Mouse (Mus musculus) limb, embryonic 15.5 days (tissue): ENCODE measurements around the gene Cltrn. TPM values are rescaled to one million over a fixed set of nuclear protein-coding genes. Genes with fewer than 3 reads are reported as not detected.

ENCODE experiments used
- ATAC-seq: fragments of 200-750 bp; cut with Nextera tagmentation; 2 replicates; pipeline ENCODE4 v1.8.0; 2017; ENCODE audit warnings: low read depth, moderate TSS enrichment; ENCODE audit not compliant: insufficient number of reproducible peaks, low FRiP score, low TSS enrichment
- H3K27ac ChIP-seq: fragments of 300-500 bp; sonication (generic); 2 replicates; pipeline ENCODE4 v1.5.1; 2015; ENCODE audit warnings: moderate library complexity, mild to moderate bottlenecking, inconsistent platforms
- H3K27me3 ChIP-seq: fragments of 300-500 bp; sonication (generic); 2 replicates; pipeline ENCODE4 v1.6.1; 2015; ENCODE audit warnings: inconsistent platforms
- H3K36me3 ChIP-seq: fragments of 300-500 bp; sonication (generic); 2 replicates; pipeline ENCODE4 v1.6.1; 2015; ENCODE audit warnings: inconsistent platforms
- H3K4me1 ChIP-seq: fragments of 300-500 bp; sonication (generic); 2 replicates; pipeline ENCODE4 v1.6.1; 2015; ENCODE audit warnings: inconsistent platforms
- H3K4me2 ChIP-seq: fragments of 300-500 bp; sonication (generic); 2 replicates; pipeline ENCODE4 v1.6.1; 2015; ENCODE audit warnings: mild to moderate bottlenecking, inconsistent platforms
- H3K4me3 ChIP-seq: fragments of 300-500 bp; sonication (generic); 2 replicates; pipeline ENCODE4 v1.5.1; 2015; ENCODE audit warnings: mild to moderate bottlenecking, inconsistent platforms
- H3K9ac ChIP-seq: fragments of 300-500 bp; sonication (generic); 2 replicates; pipeline ENCODE4 v1.6.1; 2015; ENCODE audit warnings: inconsistent platforms
- H3K9me3 ChIP-seq: fragments of 300-500 bp; sonication (generic); 2 replicates; pipeline ENCODE4 v1.6.1; 2016; ENCODE audit warnings: inconsistent platforms
- WGBS: fragments of 180-500 bp; shearing (Covaris S2); methylation state at CpG from one replicate; pipeline ENCODE4 v1.1.7; 2015; 5-methylcytosine and 5-hydroxymethylcytosine counted together
- polyA plus RNA-seq: library from polyadenylated mRNA; unstranded; fragments of >200 nt; fragmentation: Nextera tagmentation; extraction: Ambion mirVana; gene quantifications from 2 replicates; pipeline ENCODE4 v1.2.1, GENCODE M21; 2015

The Cltrn gene
- polyA plus RNA-seq, 1 experiment from 2014 or later = not detected

- no peak overlapping the region for H3K4me2 ChIP-seq
- no peak overlapping the region for H3K27ac ChIP-seq
- H3K4me3 ChIP-seq = no peak overlapping the region
- no peak for ATAC-seq
- H3K9ac ChIP-seq = no peak overlapping the region
- H3K27me3 ChIP-seq = no peaks in the 10 kb centered on the region; the same call in 1 of the 2 replicates
- no peaks in the 10 kb centered on the region for H3K36me3 ChIP-seq
- WGBS = 86% methylated on average over 6 of the region's 6 CpGs
- H3K9me3 ChIP-seq = no peaks in the 10 kb centered on the region
- no peaks in the 10 kb centered on the region for H3K4me1 ChIP-seq
These were observed 57.0 kb downstream of the Cltrn start for GRCm38 (mm10) chrX:164145463-164146250.

GRCm38 (mm10) chrX:164152703-164153102, 64.1 kb downstream of the Cltrn start:
- H3K36me3 ChIP-seq = no peaks in the 10 kb centered on the region
- 65% methylated on average over 2 of the region's 2 CpGs for WGBS
- H3K4me3 ChIP-seq = no peak overlapping the region
- H3K9me3 ChIP-seq = no peaks in the 10 kb centered on the region
- no peak overlapping the region for H3K9ac ChIP-seq
- H3K27ac ChIP-seq = no peak overlapping the region
- no peak for ATAC-seq
- H3K4me2 ChIP-seq = no peak overlapping the region
- H3K4me1 ChIP-seq = no peaks in the 10 kb centered on the region
- no peaks in the 10 kb centered on the region; the same call in 1 of the 2 replicates for H3K27me3 ChIP-seq

- H3K4me3 ChIP-seq = no peak overlapping the region
- H3K9me3 ChIP-seq = no peaks in the 10 kb centered on the region
- no peak overlapping the region for H3K9ac ChIP-seq
- no peaks in the 10 kb centered on the region for H3K36me3 ChIP-seq
- H3K4me2 ChIP-seq = no peak overlapping the region
- H3K27me3 ChIP-seq = no peaks in the 10 kb centered on the region; the same call in 1 of the 2 replicates
- H3K4me1 ChIP-seq = no peaks in the 10 kb centered on the region
- no peak overlapping the region for H3K27ac ChIP-seq
- no peak for ATAC-seq
These were observed 65.0 kb downstream of the Cltrn start for GRCm38 (mm10) chrX:164153606-164154005.

GRCm38 (mm10) chrX:164154594-164154993, 66.0 kb downstream of the Cltrn start:
- H3K4me2 ChIP-seq = no peak overlapping the region
- WGBS = 79% methylated on average over 5 of the region's 5 CpGs
- ATAC-seq = no peak
- H3K27ac ChIP-seq = no peak overlapping the region
- H3K9ac ChIP-seq = no peak overlapping the region
- no peaks in the 10 kb centered on the region; the same call in 1 of the 2 replicates for H3K27me3 ChIP-seq
- H3K36me3 ChIP-seq = no peaks in the 10 kb centered on the region
- H3K4me1 ChIP-seq = no peaks in the 10 kb centered on the region
- H3K9me3 ChIP-seq = no peaks in the 10 kb centered on the region
- H3K4me3 ChIP-seq = no peak overlapping the region

- Histone ChIP-seq H3K9me3 (no peaks in the 10 kb centered on the region), H3K4me2 (no peak overlapping the region), H3K36me3 (no peaks in the 10 kb centered on the region), H3K27ac (no peak overlapping the region), H3K4me1 (no peaks in the 10 kb centered on the region), H3K9ac (no peak overlapping the region), H3K4me3 (no peak overlapping the region), H3K27me3 (peaks cover 9% of the 10 kb centered on the region; the same call in 1 of the 2 replicates)
- 57% methylated on average over 1 of the region's 1 CpGs for WGBS
- ATAC-seq = no peak
These were observed 76.1 kb downstream of the Cltrn start for GRCm38 (mm10) chrX:164164681-164165080.

Other genes starting within 250 kb of the Cltrn start
- gene Ap1s2, start 179.8 kb upstream of the Cltrn start, polyA plus RNA-seq = 33.0 and 33.7 TPM in 2 replicates
- gene Zrsr2, start 130.2 kb upstream of the Cltrn start, polyA plus RNA-seq = 57.6 and 58.9 TPM in 2 replicates
- gene Car5b, start 60.8 kb upstream of the Cltrn start, polyA plus RNA-seq = 1.0 and 1.2 TPM in 2 replicates
- gene Siah1b, start 12.3 kb upstream of the Cltrn start, polyA plus RNA-seq = 19.8 and 21.1 TPM in 2 replicates
- 15.6 and 16.2 TPM in 2 replicates for gene Ace2, start 50.5 kb downstream of the Cltrn start, polyA plus RNA-seq
- 0.56 and 0.84 TPM in 2 replicates for gene Bmx, start 169.4 kb downstream of the Cltrn start, polyA plus RNA-seq
- 6.9 and 8.5 TPM in 2 replicates for gene Pir, start 180.5 kb downstream of the Cltrn start, polyA plus RNA-seq